Mouse (Mus musculus): ENCODE results near the gene Acadvl. TPM values are rescaled to one million over a fixed set of nuclear protein-coding genes. Genes with fewer than 3 reads are reported as not detected.

The Acadvl gene
- 95.6 and 97.7 TPM in 2 replicates for polyA plus RNA-seq (2015; fragmentation: Nextera tagmentation; extraction: Ambion mirVana)

GRCm38 (mm10) chr11:70014880-70015558 lies at the start of gene Acadvl:
Acadvl (minus strand) TSS chr11:70015411.
- Histone ChIP-seq H3K27ac (replicated peaks) (peak within 1 kb of the TSS; percentile 72), H3K9ac (peak within 1 kb of the TSS; percentile 80), H3K9me3 (replicated peaks) (no peaks in the 10 kb centered on the region), H3K4me1 (peaks cover 48% of the 10 kb centered on the region), H3K4me3 (replicated peaks) (peak within 1 kb of the TSS; percentile 65), H3K36me3 (peaks cover 40% of the 10 kb centered on the region), H3K4me2 (replicated peaks) (peak within 1 kb of the TSS; percentile 79), H3K27me3 (no peaks in the 10 kb centered on the region)
- peak; percentile 73 for ATAC-seq (ENCODE audit: insufficient number of reproducible peaks, low FRiP score, low TSS enrichment, low read depth)
- WGBS = under 1% methylated on average over 35 of the region's 35 CpGs

GRCm38 (mm10) chr11:70063053-70063452 lies 47.8 kb upstream of the Acadvl start:
- Histone ChIP-seq H3K27ac (replicated peaks) (no peak overlapping the region), H3K9me3 (replicated peaks) (no peaks in the 10 kb centered on the region), H3K36me3 (no peaks in the 10 kb centered on the region), H3K4me1 (no peaks in the 10 kb centered on the region), H3K4me2 (replicated peaks) (no peak overlapping the region), H3K4me3 (replicated peaks) (no peak overlapping the region), H3K27me3 (no peaks in the 10 kb centered on the region), H3K9ac (no peak overlapping the region)
- ATAC-seq (ENCODE audit: insufficient number of reproducible peaks, low FRiP score, low TSS enrichment, low read depth) = no peak
- whole genome bisulfite sequencing = 71% methylated on average over 3 of the region's 3 CpGs

GRCm38 (mm10) chr11:70059930-70060329 lies 44.7 kb upstream of the Acadvl start:
- Histone ChIP-seq H3K27ac (replicated peaks) (no peak overlapping the region), H3K27me3 (no peaks in the 10 kb centered on the region), H3K4me2 (replicated peaks) (no peak overlapping the region), H3K36me3 (no peaks in the 10 kb centered on the region), H3K4me3 (replicated peaks) (no peak overlapping the region), H3K9me3 (replicated peaks) (no peaks in the 10 kb centered on the region), H3K4me1 (peaks cover 7% of the 10 kb centered on the region; the same call in 1 of the 2 replicates), H3K9ac (no peak overlapping the region)
- ATAC-seq (ENCODE audit: insufficient number of reproducible peaks, low FRiP score, low TSS enrichment, low read depth) = no peak
- WGBS = 57% methylated on average over 6 of the region's 6 CpGs

- H3K4me2 ChIP-seq (replicated peaks) = no peak overlapping the region
- H3K4me1 ChIP-seq = peaks cover 7% of the 10 kb centered on the region; the same call in 1 of the 2 replicates
- WGBS = 84% methylated on average over 9 of the region's 9 CpGs
- no peak overlapping the region for H3K9ac ChIP-seq
- H3K27ac ChIP-seq (replicated peaks) = no peak overlapping the region
- H3K36me3 ChIP-seq = no peaks in the 10 kb centered on the region
- H3K4me3 ChIP-seq (replicated peaks) = no peak overlapping the region
- ATAC-seq (ENCODE audit: insufficient number of reproducible peaks, low FRiP score, low TSS enrichment, low read depth) = no peak
- no peaks in the 10 kb centered on the region for H3K27me3 ChIP-seq
- no peaks in the 10 kb centered on the region for H3K9me3 ChIP-seq (replicated peaks)
Observed at GRCm38 (mm10) chr11:70057805-70058204, 42.6 kb upstream of the Acadvl start.

- H3K4me2 ChIP-seq (replicated peaks) = peak overlapping the region; percentile 22; the same call in 1 of the 2 replicates
- no peaks in the 10 kb centered on the region for H3K36me3 ChIP-seq
- H3K9ac ChIP-seq = no peak overlapping the region
- WGBS = 27% methylated on average over 18 of the region's 18 CpGs
- ATAC-seq (ENCODE audit: insufficient number of reproducible peaks, low FRiP score, low TSS enrichment, low read depth) = peak; percentile 16; the same call in 1 of the 2 replicates
- H3K9me3 ChIP-seq (replicated peaks) = no peaks in the 10 kb centered on the region
- H3K27ac ChIP-seq (replicated peaks) = no peak overlapping the region
- no peaks in the 10 kb centered on the region for H3K27me3 ChIP-seq
- H3K4me1 ChIP-seq = peaks cover 7% of the 10 kb centered on the region; the same call in 1 of the 2 replicates
- H3K4me3 ChIP-seq (replicated peaks) = 0 out of 2 replicates have a peak overlapping the region, but pooled peaks have one; percentile 2
Observed at GRCm38 (mm10) chr11:70055618-70056214, 40.5 kb upstream of the Acadvl start.

- WGBS = 76% methylated on average over 10 of the region's 10 CpGs
- H3K9ac ChIP-seq = no peak within 1 kb of the TSS
- no peaks in the 10 kb centered on the region for H3K9me3 ChIP-seq (replicated peaks)
- no peak within 1 kb of the TSS for H3K27ac ChIP-seq (replicated peaks)
- no peak within 1 kb of the TSS for H3K4me2 ChIP-seq (replicated peaks)
- no peaks in the 10 kb centered on the region for H3K27me3 ChIP-seq
- no peak for ATAC-seq (ENCODE audit: insufficient number of reproducible peaks, low FRiP score, low TSS enrichment, low read depth)
- no peak within 1 kb of the TSS for H3K4me3 ChIP-seq (replicated peaks)
- peaks cover 7% of the 10 kb centered on the region; the same call in 1 of the 2 replicates for H3K4me1 ChIP-seq
- H3K36me3 ChIP-seq = no peaks in the 10 kb centered on the region
Observed at GRCm38 (mm10) chr11:70053898-70054570, 38.8 kb upstream of the Acadvl start, which contains the start of gene Asgr1. Asgr1 (plus strand) TSS chr11:70054085.

- WGBS = 68% methylated on average over 7 of the region's 7 CpGs
- ATAC-seq (ENCODE audit: insufficient number of reproducible peaks, low FRiP score, low TSS enrichment, low read depth) = no peak
- Histone ChIP-seq H3K4me3 (replicated peaks) (no peak overlapping the region), H3K9ac (no peak overlapping the region), H3K4me1 (peaks cover 7% of the 10 kb centered on the region; the same call in 1 of the 2 replicates), H3K27me3 (no peaks in the 10 kb centered on the region), H3K36me3 (no peaks in the 10 kb centered on the region), H3K4me2 (replicated peaks) (no peak overlapping the region), H3K9me3 (replicated peaks) (no peaks in the 10 kb centered on the region), H3K27ac (replicated peaks) (no peak overlapping the region)
Observed at GRCm38 (mm10) chr11:70053156-70053555, 37.9 kb upstream of the Acadvl start.

- Histone ChIP-seq H3K9me3 (replicated peaks) (no peaks in the 10 kb centered on the region), H3K36me3 (peaks cover 9% of the 10 kb centered on the region; the same call in 1 of the 2 replicates), H3K4me3 (replicated peaks) (no peak overlapping the region), H3K27me3 (no peaks in the 10 kb centered on the region), H3K4me1 (no peaks in the 10 kb centered on the region), H3K27ac (replicated peaks) (no peak overlapping the region), H3K4me2 (replicated peaks) (no peak overlapping the region), H3K9ac (no peak overlapping the region)
- ATAC-seq (ENCODE audit: insufficient number of reproducible peaks, low FRiP score, low TSS enrichment, low read depth) = no peak
- WGBS = 56% methylated on average over 10 of the region's 10 CpGs
Observed at GRCm38 (mm10) chr11:70049816-70050215, 34.6 kb upstream of the Acadvl start.

- WGBS = 35% methylated on average over 6 of the region's 6 CpGs
- H3K27me3 ChIP-seq = no peaks in the 10 kb centered on the region
- no peak overlapping the region for H3K4me3 ChIP-seq (replicated peaks)
- H3K4me2 ChIP-seq (replicated peaks) = no peak overlapping the region
- no peaks in the 10 kb centered on the region for H3K9me3 ChIP-seq (replicated peaks)
- no peaks in the 10 kb centered on the region for H3K4me1 ChIP-seq
- no peak overlapping the region for H3K27ac ChIP-seq (replicated peaks)
- no peak overlapping the region for H3K9ac ChIP-seq
- no peak for ATAC-seq (ENCODE audit: insufficient number of reproducible peaks, low FRiP score, low TSS enrichment, low read depth)
- H3K36me3 ChIP-seq = peaks cover 13% of the 10 kb centered on the region
Observed at GRCm38 (mm10) chr11:70049366-70049765, 34.2 kb upstream of the Acadvl start.

- Histone ChIP-seq H3K4me1 (no peaks in the 10 kb centered on the region), H3K27ac (replicated peaks) (no peak overlapping the region), H3K36me3 (peaks cover 49% of the 10 kb centered on the region), H3K27me3 (no peaks in the 10 kb centered on the region), H3K9me3 (replicated peaks) (no peaks in the 10 kb centered on the region), H3K4me3 (replicated peaks) (no peak overlapping the region), H3K4me2 (replicated peaks) (no peak overlapping the region), H3K9ac (no peak overlapping the region)
- WGBS = 24% methylated on average over 9 of the region's 9 CpGs
- no peak for ATAC-seq (ENCODE audit: insufficient number of reproducible peaks, low FRiP score, low TSS enrichment, low read depth)
Observed at GRCm38 (mm10) chr11:70045435-70045834, 30.2 kb upstream of the Acadvl start.

GRCm38 (mm10) chr11:70043665-70044064 lies 28.5 kb upstream of the Acadvl start:
- WGBS = 79% methylated on average over 7 of the region's 7 CpGs
- peaks cover 61% of the 10 kb centered on the region for H3K36me3 ChIP-seq
- no peak overlapping the region for H3K4me2 ChIP-seq (replicated peaks)
- no peak overlapping the region for H3K27ac ChIP-seq (replicated peaks)
- ATAC-seq (ENCODE audit: insufficient number of reproducible peaks, low FRiP score, low TSS enrichment, low read depth) = no peak
- H3K4me1 ChIP-seq = no peaks in the 10 kb centered on the region
- no peak overlapping the region for H3K9ac ChIP-seq
- H3K4me3 ChIP-seq (replicated peaks) = no peak overlapping the region
- H3K9me3 ChIP-seq (replicated peaks) = no peaks in the 10 kb centered on the region
- no peaks in the 10 kb centered on the region for H3K27me3 ChIP-seq
